Mouse (Mus musculus): Measurements from ENCODE around the gene Ube2g2.
"Not testable (repeated sequence)": the region's sequence is repeated elsewhere in the genome, so short reads cannot be mapped to it uniquely, and the experiment has no call there.

The Ube2g2 gene

GRCm38 (mm10) chr10:77645571-77645970 lies 23.5 kb downstream of the Ube2g2 start:
- no peak for DNase-seq (ENCODE audit: low read depth)

GRCm38 (mm10) chr10:77647461-77647860 lies 25.4 kb downstream of the Ube2g2 start:
- DNase-seq (ENCODE audit: low read depth), result no peak

- DNase-seq (ENCODE audit: low read depth), result no peak
Observed at GRCm38 (mm10) chr10:77647901-77648300, 25.8 kb downstream of the Ube2g2 start.

- no peak for DNase-seq (ENCODE audit: low read depth)
Observed at GRCm38 (mm10) chr10:77652046-77652445, 30.0 kb downstream of the Ube2g2 start.

- DNase-seq (ENCODE audit: low read depth), result no peak
Observed at GRCm38 (mm10) chr10:77658286-77658994, 36.4 kb downstream of the Ube2g2 start.

- DNase-seq (ENCODE audit: low read depth), result no peak
Observed at GRCm38 (mm10) chr10:77663949-77664665, 42.0 kb downstream of the Ube2g2 start.

GRCm38 (mm10) chr10:77666342-77666741 lies 44.3 kb downstream of the Ube2g2 start:
- DNase-seq (ENCODE audit: low read depth), result peak; percentile 33

GRCm38 (mm10) chr10:77667402-77667801 lies 45.3 kb downstream of the Ube2g2 start:
- DNase-seq (ENCODE audit: low read depth), result peak; percentile 56

- no peak for DNase-seq (ENCODE audit: low read depth)
Observed at GRCm38 (mm10) chr10:77670710-77671109, 48.6 kb downstream of the Ube2g2 start.

GRCm38 (mm10) chr10:77671519-77671918 lies 49.4 kb downstream of the Ube2g2 start:
- no peak for DNase-seq (ENCODE audit: low read depth)

- DNase-seq (ENCODE audit: low read depth), result no peak
Observed at GRCm38 (mm10) chr10:77673765-77674164, 51.7 kb downstream of the Ube2g2 start.

- no peak for DNase-seq (ENCODE audit: low read depth)
Observed at GRCm38 (mm10) chr10:77677562-77677961, 55.5 kb downstream of the Ube2g2 start.

GRCm38 (mm10) chr10:77682994-77683393 lies 60.9 kb downstream of the Ube2g2 start:
- no peak for DNase-seq (ENCODE audit: low read depth)

GRCm38 (mm10) chr10:77684181-77684580 lies 62.1 kb downstream of the Ube2g2 start:
- DNase-seq (ENCODE audit: low read depth), result no peak

GRCm38 (mm10) chr10:77685895-77686664 lies 64.0 kb downstream of the Ube2g2 start, which contains the start of gene Tspear:
Gene Tspear, plus strand, starts transcription at chr10:77686569.
- no peak for DNase-seq (ENCODE audit: low read depth)

- DNase-seq (ENCODE audit: low read depth), result no peak
Observed at GRCm38 (mm10) chr10:77687021-77687420, 64.9 kb downstream of the Ube2g2 start.

- not testable (repeated sequence) for DNase-seq (ENCODE audit: low read depth)
Observed at GRCm38 (mm10) chr10:77690356-77690807, 68.3 kb downstream of the Ube2g2 start, which contains the start of gene Gm19402. Gene Gm19402, minus strand, starts transcription at chr10:77690757.

Data from NIH3T3 (cell line).